Mouse (Mus musculus) kidney, embryonic 15.5 days (tissue): ENCODE results near the gene Grb7. TPM values are rescaled to one million over a fixed set of nuclear protein-coding genes. Genes with fewer than 3 reads are reported as not detected.

Experiments used
- ATAC-seq: fragments of 200-750 bp; cut with Nextera tagmentation; replicated peaks from 2 replicates; pipeline ENCODE4 v1.8.0; 2017; ENCODE audit warnings: moderate TSS enrichment; ENCODE audit not compliant: low FRiP score
- H3K27ac ChIP-seq: fragments of 300-500 bp; sonication (generic); 2 replicates; pipeline ENCODE4 v1.5.1; 2015; ENCODE audit warnings: mild to moderate bottlenecking, inconsistent platforms
- H3K27me3 ChIP-seq: fragments of 300-500 bp; sonication (generic); 2 replicates; pipeline ENCODE4 v1.6.1; 2015; ENCODE audit warnings: inconsistent platforms
- H3K36me3 ChIP-seq: fragments of 300-500 bp; sonication (generic); 2 replicates; pipeline ENCODE4 v1.6.1; 2015; ENCODE audit warnings: inconsistent platforms
- H3K4me1 ChIP-seq: fragments of 300-500 bp; sonication (generic); 2 replicates; pipeline ENCODE4 v1.6.1; 2015; ENCODE audit warnings: inconsistent platforms
- H3K4me2 ChIP-seq: fragments of 300-500 bp; sonication (generic); 2 replicates; pipeline ENCODE4 v1.6.1; 2015; ENCODE audit warnings: moderate library complexity, mild to moderate bottlenecking, inconsistent platforms
- H3K4me3 ChIP-seq: fragments of 300-500 bp; sonication (generic); replicated peaks from 2 replicates; pipeline ENCODE4 v1.5.1; 2015; ENCODE audit warnings: mild to moderate bottlenecking, inconsistent platforms
- H3K9ac ChIP-seq: fragments of 300-500 bp; sonication (generic); 2 replicates; pipeline ENCODE4 v1.6.1; 2015; ENCODE audit warnings: mild to moderate bottlenecking, inconsistent platforms
- H3K9me3 ChIP-seq: fragments of 300-500 bp; sonication (generic); replicated peaks from 2 replicates; pipeline ENCODE4 v1.6.1; 2016; ENCODE audit warnings: inconsistent platforms
- WGBS: fragments of 180-500 bp; shearing (Covaris S2); methylation state at CpG from one replicate; pipeline ENCODE4 v1.1.7; 2015; ENCODE audit warnings: mixed read lengths; 5-methylcytosine and 5-hydroxymethylcytosine counted together
- polyA plus RNA-seq: library from polyadenylated mRNA; unstranded; fragments of >200 nt; fragmentation: Nextera tagmentation; extraction: Ambion mirVana; gene quantifications from 2 replicates; pipeline ENCODE4 v1.2.1, GENCODE M21; 2015

Gene Grb7
- polyA plus RNA-seq, 1 experiment from 2014 or later = 69.8 TPM

DNA sequence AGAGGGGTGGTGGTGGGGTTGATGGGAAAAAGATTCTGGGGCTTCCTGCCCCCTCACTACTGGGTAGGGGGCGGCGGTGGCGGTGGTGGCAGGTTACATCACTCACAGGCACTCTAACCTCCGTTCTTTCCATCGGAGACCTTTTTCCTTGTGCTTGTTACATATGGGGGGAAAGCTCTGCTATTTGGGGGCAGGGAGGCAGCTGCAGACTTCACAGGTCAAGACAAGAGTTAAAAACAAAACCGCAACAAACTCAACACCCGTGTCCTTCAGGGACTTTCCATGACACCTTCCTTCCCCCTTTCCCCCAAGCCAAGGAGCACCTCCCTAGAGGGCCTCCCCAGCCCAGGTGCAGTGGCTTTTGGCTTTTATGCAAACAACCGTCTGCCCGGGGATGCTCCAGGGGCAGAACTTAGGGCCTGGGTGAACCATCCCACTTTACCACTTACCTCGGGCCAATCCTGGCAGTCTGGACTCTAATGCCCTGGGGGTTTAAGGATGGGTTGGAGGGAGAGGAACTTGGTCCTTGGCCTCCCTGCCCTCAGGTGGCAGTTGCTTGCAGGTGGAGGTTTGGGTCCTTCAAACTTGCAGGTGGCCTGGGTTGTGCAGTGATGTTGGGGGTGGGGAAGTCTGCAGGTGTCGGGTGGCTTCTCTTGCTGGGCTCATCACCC is 13.0 kb downstream of the Grb7 start:
- peaks cover 18% of the 10 kb centered on the region for H3K36me3 ChIP-seq
- no peak overlapping the region for H3K4me3 ChIP-seq
- H3K4me1 ChIP-seq = peaks cover 26% of the 10 kb centered on the region
- no peak overlapping the region for H3K27ac ChIP-seq
- H3K4me2 ChIP-seq = 0 out of 2 replicates have a peak overlapping the region, but pooled peaks have one; percentile 94
- no peak overlapping the region for H3K9ac ChIP-seq
- H3K27me3 ChIP-seq = peaks cover 29% of the 10 kb centered on the region
- H3K9me3 ChIP-seq = no peaks in the 10 kb centered on the region
- ATAC-seq = no peak
- 21% methylated on average over 11 of the region's 11 CpGs for WGBS

DNA sequence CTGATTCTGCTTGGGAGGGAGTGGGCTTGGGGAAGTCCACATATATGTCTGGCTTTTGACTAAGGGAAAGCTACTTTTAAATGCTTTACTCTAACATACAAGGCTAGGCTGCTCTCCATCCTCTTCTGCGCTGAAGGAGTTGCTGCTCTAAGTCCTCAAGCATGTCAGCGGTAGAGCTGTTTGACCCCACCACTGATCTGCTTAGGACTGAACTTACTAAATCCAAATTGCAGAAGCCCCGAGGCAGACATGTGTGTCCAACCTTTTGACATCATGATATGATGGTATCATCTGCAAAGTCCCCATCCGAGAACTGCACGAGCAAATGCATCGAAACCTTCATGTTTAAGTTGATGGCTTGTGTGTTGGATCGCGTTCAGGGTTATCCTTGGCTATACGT is 13.7 kb downstream of the Grb7 start:
- Histone ChIP-seq H3K4me2 (no peak overlapping the region), H3K27ac (no peak overlapping the region), H3K4me3 (no peak overlapping the region), H3K9ac (no peak overlapping the region), H3K9me3 (no peaks in the 10 kb centered on the region), H3K27me3 (peaks cover 29% of the 10 kb centered on the region), H3K36me3 (peaks cover 11% of the 10 kb centered on the region), H3K4me1 (peaks cover 26% of the 10 kb centered on the region)
- ATAC-seq = no peak
- 84% methylated on average over 9 of the region's 9 CpGs for WGBS

GRCm38 (mm10) chr11:98461109-98461720 is 15.0 kb downstream of the Grb7 start:
- 58% methylated on average over 5 of the region's 6 CpGs for WGBS

GRCm38 (mm10) chr11:98462255-98462654 is 16.1 kb downstream of the Grb7 start:
- no peak overlapping the region for H3K27ac ChIP-seq
- H3K4me3 ChIP-seq = no peak overlapping the region
- H3K4me1 ChIP-seq = peaks cover 18% of the 10 kb centered on the region
- H3K9me3 ChIP-seq = no peaks in the 10 kb centered on the region
- WGBS = 95% methylated on average over 6 of the region's 6 CpGs
- peaks cover 31% of the 10 kb centered on the region for H3K27me3 ChIP-seq
- no peaks in the 10 kb centered on the region for H3K36me3 ChIP-seq
- no peak for ATAC-seq
- H3K4me2 ChIP-seq = no peak overlapping the region
- H3K9ac ChIP-seq = no peak overlapping the region

More at GRCm38 (mm10) chr11:98461109-98461720, 15.0 kb downstream of the Grb7 start:
- H3K4me3 ChIP-seq = no peak overlapping the region
- H3K9me3 ChIP-seq = no peaks in the 10 kb centered on the region
- H3K27ac ChIP-seq = no peak overlapping the region
- H3K36me3 ChIP-seq = no peaks in the 10 kb centered on the region
- H3K27me3 ChIP-seq = peaks cover 31% of the 10 kb centered on the region
- H3K9ac ChIP-seq = no peak overlapping the region
- H3K4me2 ChIP-seq = no peak overlapping the region
- peaks cover 26% of the 10 kb centered on the region for H3K4me1 ChIP-seq
- ATAC-seq = no peak

DNA sequence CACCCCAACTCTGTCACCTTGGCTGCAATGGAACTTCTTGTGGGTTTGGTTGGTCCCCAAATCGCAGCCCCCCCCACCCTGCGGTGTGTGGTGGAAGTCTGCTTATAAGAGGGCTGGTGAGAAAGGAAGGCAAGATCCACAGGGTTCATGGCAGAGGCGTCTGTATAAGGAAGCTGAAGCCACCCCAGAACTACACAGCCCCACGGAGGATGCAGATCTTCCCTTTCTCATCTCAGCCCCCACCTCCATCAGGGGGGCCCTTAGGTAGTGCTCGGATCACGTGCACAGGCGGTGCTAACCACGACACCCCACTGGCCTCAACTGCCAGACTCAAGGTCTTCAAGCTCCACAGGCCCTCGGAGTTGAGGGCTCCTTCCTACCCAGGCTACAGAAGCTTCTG is 17.7 kb downstream of the Grb7 start:
- peaks cover 4% of the 10 kb centered on the region for H3K4me1 ChIP-seq
- ATAC-seq = no peak
- no peak overlapping the region for H3K4me2 ChIP-seq
- no peaks in the 10 kb centered on the region for H3K9me3 ChIP-seq
- H3K9ac ChIP-seq = no peak overlapping the region
- no peak overlapping the region for H3K4me3 ChIP-seq
- 84% methylated on average over 9 of the region's 9 CpGs for WGBS
- H3K27ac ChIP-seq = no peak overlapping the region
- H3K36me3 ChIP-seq = no peaks in the 10 kb centered on the region
- H3K27me3 ChIP-seq = peaks cover 19% of the 10 kb centered on the region

DNA sequence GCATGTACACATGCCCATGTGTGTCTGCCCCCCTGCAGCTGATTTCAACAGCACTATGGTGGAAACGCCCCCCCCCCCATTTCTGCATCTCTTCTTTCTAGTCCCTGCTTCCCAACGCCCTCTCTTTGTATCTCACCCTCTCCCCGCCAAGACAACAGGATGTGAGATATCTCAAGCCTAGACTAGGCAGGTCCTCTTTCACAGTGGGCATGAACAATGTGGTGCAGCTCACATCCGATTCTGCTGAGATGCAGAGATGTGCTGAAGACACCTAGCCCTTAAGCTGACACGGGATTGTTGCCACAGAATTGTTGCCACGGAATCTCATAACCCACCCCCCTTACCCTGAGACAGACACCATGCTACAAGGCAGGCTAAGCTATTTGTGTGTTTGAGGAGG is 18.3 kb downstream of the Grb7 start:
- H3K9me3 ChIP-seq = no peaks in the 10 kb centered on the region
- no peak overlapping the region for H3K9ac ChIP-seq
- ATAC-seq = no peak
- no peaks in the 10 kb centered on the region for H3K36me3 ChIP-seq
- H3K4me2 ChIP-seq = no peak overlapping the region
- H3K27me3 ChIP-seq = peaks cover 13% of the 10 kb centered on the region
- no peak overlapping the region for H3K27ac ChIP-seq
- 81% methylated on average over 6 of the region's 6 CpGs for WGBS
- H3K4me1 ChIP-seq = peaks cover 2% of the 10 kb centered on the region; the same call in 1 of the 2 replicates
- no peak overlapping the region for H3K4me3 ChIP-seq

- 0 out of 2 replicates have a peak, but pooled peaks have one; percentile 18 for ATAC-seq
- H3K9ac ChIP-seq = no peak overlapping the region
- 0 out of 2 replicates have a peak, but pooled peaks cover 2% of the 10 kb centered on the region for H3K27me3 ChIP-seq
- H3K27ac ChIP-seq = peak overlapping the region; percentile 80
- WGBS = 53% methylated on average over 22 of the region's 22 CpGs
- no peaks in the 10 kb centered on the region for H3K9me3 ChIP-seq
- H3K4me1 ChIP-seq = peaks cover 19% of the 10 kb centered on the region
- no peak overlapping the region for H3K4me3 ChIP-seq
- H3K4me2 ChIP-seq = peak overlapping the region; percentile 15; the same call in 1 of the 2 replicates
- H3K36me3 ChIP-seq = no peaks in the 10 kb centered on the region
Measured at GRCm38 (mm10) chr11:98469761-98470714, 23.8 kb downstream of the Grb7 start.

- WGBS = 72% methylated on average over 6 of the region's 6 CpGs
Measured at GRCm38 (mm10) chr11:98470795-98471194, 24.6 kb downstream of the Grb7 start.

DNA sequence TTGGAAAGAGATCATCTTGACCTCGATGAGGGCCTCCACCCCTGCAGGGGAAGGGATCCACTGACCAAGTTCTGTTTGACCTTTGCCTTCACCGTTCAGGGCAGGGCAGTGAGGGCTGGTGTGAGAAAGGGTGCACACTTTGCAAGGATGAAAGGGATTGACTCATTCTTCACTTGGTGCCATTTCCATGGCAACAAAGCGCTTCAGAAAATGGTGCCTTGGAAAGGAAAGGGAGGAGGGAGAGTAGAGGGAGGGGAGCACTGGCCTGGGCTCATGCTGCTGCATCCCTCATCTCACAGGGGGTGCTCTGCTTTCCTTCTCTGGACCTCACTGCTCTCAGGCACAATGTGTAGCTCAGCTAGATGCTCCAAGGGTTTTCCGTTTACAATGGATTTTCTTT is 26.5 kb downstream of the Grb7 start:
- peaks cover 19% of the 10 kb centered on the region for H3K4me1 ChIP-seq
- no peak for ATAC-seq
- H3K9me3 ChIP-seq = no peaks in the 10 kb centered on the region
- no peak overlapping the region for H3K4me2 ChIP-seq
- no peak overlapping the region for H3K27ac ChIP-seq
- H3K4me3 ChIP-seq = no peak overlapping the region
- no peak overlapping the region for H3K9ac ChIP-seq
- no peaks in the 10 kb centered on the region for H3K27me3 ChIP-seq
- no peaks in the 10 kb centered on the region for H3K36me3 ChIP-seq
- 50% methylated on average over 4 of the region's 4 CpGs for WGBS

More at GRCm38 (mm10) chr11:98470795-98471194, 24.6 kb downstream of the Grb7 start:
- Histone ChIP-seq H3K4me3 (no peak overlapping the region), H3K27ac (peak overlapping the region; percentile 80), H3K4me2 (no peak overlapping the region), H3K9ac (no peak overlapping the region), H3K4me1 (peaks cover 19% of the 10 kb centered on the region), H3K9me3 (no peaks in the 10 kb centered on the region), H3K36me3 (no peaks in the 10 kb centered on the region), H3K27me3 (0 out of 2 replicates have a peak, but pooled peaks cover under 1% of the 10 kb centered on the region)
- ATAC-seq = no peak

- H3K9me3 ChIP-seq = no peaks in the 10 kb centered on the region
- 52% methylated on average over 8 of the region's 8 CpGs for WGBS
- no peak overlapping the region for H3K27ac ChIP-seq
- no peak for ATAC-seq
- H3K4me2 ChIP-seq = no peak overlapping the region
- peaks cover 19% of the 10 kb centered on the region for H3K4me1 ChIP-seq
- no peaks in the 10 kb centered on the region for H3K27me3 ChIP-seq
- no peak overlapping the region for H3K4me3 ChIP-seq
- H3K36me3 ChIP-seq = no peaks in the 10 kb centered on the region
- no peak overlapping the region for H3K9ac ChIP-seq
Measured at GRCm38 (mm10) chr11:98473916-98474479, 27.8 kb downstream of the Grb7 start.

DNA sequence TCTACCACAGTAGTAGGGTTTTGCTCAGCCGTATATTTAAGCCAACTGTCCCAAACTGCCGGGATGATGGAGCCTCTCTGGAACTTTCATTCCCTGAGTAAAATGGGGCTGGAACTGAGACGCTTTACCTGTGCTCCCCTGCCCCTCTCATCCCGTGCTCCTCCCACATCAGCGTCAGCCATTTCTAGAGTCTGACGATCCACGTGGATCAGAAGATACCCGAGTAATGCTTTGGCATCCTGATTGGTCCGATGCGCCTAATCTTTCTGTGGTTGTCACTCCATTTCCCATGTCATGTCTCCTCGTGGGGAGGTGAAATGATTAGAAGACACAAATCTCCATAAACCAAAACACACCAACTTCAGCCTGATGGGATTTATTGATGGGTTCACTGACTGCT is 28.8 kb downstream of the Grb7 start:
- peaks cover 12% of the 10 kb centered on the region; the same call in 1 of the 2 replicates for H3K4me1 ChIP-seq
- no peaks in the 10 kb centered on the region for H3K36me3 ChIP-seq
- H3K27ac ChIP-seq = no peak overlapping the region
- WGBS = 88% methylated on average over 11 of the region's 11 CpGs
- H3K4me3 ChIP-seq = no peak overlapping the region
- no peaks in the 10 kb centered on the region for H3K27me3 ChIP-seq
- no peaks in the 10 kb centered on the region for H3K9me3 ChIP-seq
- ATAC-seq = no peak
- no peak overlapping the region for H3K9ac ChIP-seq
- H3K4me2 ChIP-seq = no peak overlapping the region
